Mouse (Mus musculus) midbrain, embryonic 11.5 days (tissue): ENCODE measurements around the gene Dclre1a. TPM values are rescaled to one million over a fixed set of nuclear protein-coding genes. Genes with fewer than 3 reads are reported as not detected.
A peak's percentile ranks its signal among the peaks of the same experiment; 100 is the strongest.

Source experiments
- ATAC-seq: fragments of 200-750 bp; cut with Nextera tagmentation; 2 replicates; pipeline ENCODE4 v1.8.0; 2017; ENCODE audit warnings: moderate TSS enrichment, moderate library complexity; ENCODE audit not compliant: low FRiP score
- DNase-seq: peaks from one replicate; pipeline ENCODE4 v3.0.0; 2015; ENCODE audit warnings: low spot score; ENCODE audit errors: missing footprints
- H3K27ac ChIP-seq: fragments of 300-500 bp; sonication (generic); 2 replicates; pipeline ENCODE4 v1.5.1; 2014; ENCODE audit warnings: low read depth, low read length
- H3K27me3 ChIP-seq: fragments of 300-500 bp; sonication (generic); 2 replicates; pipeline ENCODE4 v1.6.1; 2014; ENCODE audit warnings: mild to moderate bottlenecking, low read length, moderate library complexity, mixed read lengths; ENCODE audit not compliant: control insufficient read depth, insufficient read depth
- H3K36me3 ChIP-seq: fragments of 300-500 bp; sonication (generic); 2 replicates; pipeline ENCODE4 v1.6.1; 2014; ENCODE audit warnings: mild to moderate bottlenecking, low read length, moderate library complexity, mixed read lengths; ENCODE audit not compliant: control insufficient read depth, insufficient read depth
- H3K4me1 ChIP-seq: fragments of 300-500 bp; sonication (generic); 2 replicates; pipeline ENCODE4 v1.6.1; 2014; ENCODE audit warnings: low read length; ENCODE audit not compliant: control insufficient read depth, insufficient read depth
- H3K4me2 ChIP-seq: fragments of 300-500 bp; sonication (generic); 2 replicates; pipeline ENCODE4 v1.6.1; 2014; ENCODE audit warnings: mild to moderate bottlenecking, moderate library complexity
- H3K4me3 ChIP-seq: fragments of 300-500 bp; sonication (generic); 2 replicates; pipeline ENCODE4 v1.5.1; 2014; ENCODE audit warnings: low read depth, low read length
- H3K9ac ChIP-seq: fragments of 300-500 bp; sonication (generic); 2 replicates; pipeline ENCODE4 v1.6.1; 2014; ENCODE audit warnings: low read length
- H3K9me3 ChIP-seq: fragments of 300-500 bp; sonication (generic); 2 replicates; pipeline ENCODE4 v1.6.1; 2016; ENCODE audit warnings: low read length; ENCODE audit not compliant: control insufficient read depth
- WGBS: fragments of 180-500 bp; shearing (Covaris S2); extraction: QIAGEN DNeasy Blood & Tissue Kit; methylation state at CpG from one replicate; pipeline ENCODE4 v1.1.7; 2014; 5-methylcytosine and 5-hydroxymethylcytosine counted together
- polyA plus RNA-seq: library from polyadenylated mRNA; unstranded; fragments of >200 nt; fragmentation: Nextera tagmentation; extraction: Ambion mirVana; gene quantifications from 2 replicates; pipeline ENCODE4 v1.2.1, GENCODE M21; 2014

Gene Dclre1a
- polyA plus RNA-seq, result 16.5 and 21.0 TPM in 2 replicates

DNA sequence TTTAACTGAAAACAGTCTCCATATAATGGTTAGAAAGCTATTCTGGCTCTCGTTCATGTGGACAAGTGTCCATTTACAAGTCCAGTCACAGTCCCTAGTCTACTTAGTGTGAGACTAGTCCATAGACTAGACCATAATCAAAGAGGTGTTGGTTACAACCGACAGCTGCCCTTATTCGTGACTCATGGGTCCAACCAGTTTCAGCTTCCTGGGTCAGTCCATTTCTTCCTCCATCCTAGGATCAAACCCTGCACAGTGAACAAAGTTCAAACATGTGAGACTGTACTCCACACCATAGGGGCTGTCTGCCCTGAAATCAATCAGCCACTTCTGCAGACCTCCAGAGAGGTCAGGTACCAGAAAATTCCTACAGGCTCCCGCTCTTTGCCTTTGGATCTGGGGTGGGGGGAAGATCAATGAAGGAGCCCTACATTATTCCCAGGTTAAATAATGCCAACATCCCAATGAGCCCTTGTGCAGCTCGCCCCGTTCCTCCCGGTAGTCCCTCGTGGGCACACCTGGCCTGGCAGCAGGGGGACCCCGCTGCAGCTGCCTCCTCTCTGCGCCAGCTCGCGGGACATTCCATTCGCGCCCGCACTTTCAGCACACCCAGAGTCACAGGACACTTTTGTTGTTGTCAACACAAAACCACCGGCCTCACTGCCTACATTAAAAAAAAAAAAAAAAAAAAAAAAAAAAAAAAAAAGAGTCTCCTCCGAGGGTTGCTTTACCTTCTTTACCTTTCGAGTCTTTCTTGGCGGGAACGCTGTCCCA, at the start of gene Dclre1a:
Gene Dclre1a, minus strand, starts transcription at position 767 of the 774 bp plus-strand sequence.
- H3K4me1 ChIP-seq, result peaks cover 11% of the 10 kb centered on the region
- no peaks in the 10 kb centered on the region for H3K27me3 ChIP-seq
- peak within 1 kb of the TSS; percentile 90 for H3K9ac ChIP-seq
- peak within 1 kb of the TSS; percentile 74 for H3K4me3 ChIP-seq
- H3K9me3 ChIP-seq, result no peaks in the 10 kb centered on the region
- 11% methylated on average over 20 of the region's 20 CpGs for WGBS
- H3K4me2 ChIP-seq, result peak within 1 kb of the TSS; percentile 67
- ATAC-seq (peak; percentile 83), DNase-seq (peak; percentile 95)
- peak within 1 kb of the TSS; percentile 90 for H3K27ac ChIP-seq
- H3K36me3 ChIP-seq, result peaks cover 5% of the 10 kb centered on the region; the same call in 1 of the 2 replicates

GRCm38 (mm10) chr19:56592472-56592871, 44.5 kb upstream of the Dclre1a start:
- no peaks in the 10 kb centered on the region for H3K4me1 ChIP-seq
- H3K4me2 ChIP-seq, result no peak overlapping the region
- 92% methylated on average over 9 of the region's 9 CpGs for WGBS
- H3K9me3 ChIP-seq, result no peaks in the 10 kb centered on the region
- peaks cover 38% of the 10 kb centered on the region for H3K36me3 ChIP-seq
- ATAC-seq (no peak), DNase-seq (no peak)
- no peak overlapping the region for H3K27ac ChIP-seq
- H3K4me3 ChIP-seq, result no peak overlapping the region
- no peaks in the 10 kb centered on the region for H3K27me3 ChIP-seq
- H3K9ac ChIP-seq, result no peak overlapping the region

DNA sequence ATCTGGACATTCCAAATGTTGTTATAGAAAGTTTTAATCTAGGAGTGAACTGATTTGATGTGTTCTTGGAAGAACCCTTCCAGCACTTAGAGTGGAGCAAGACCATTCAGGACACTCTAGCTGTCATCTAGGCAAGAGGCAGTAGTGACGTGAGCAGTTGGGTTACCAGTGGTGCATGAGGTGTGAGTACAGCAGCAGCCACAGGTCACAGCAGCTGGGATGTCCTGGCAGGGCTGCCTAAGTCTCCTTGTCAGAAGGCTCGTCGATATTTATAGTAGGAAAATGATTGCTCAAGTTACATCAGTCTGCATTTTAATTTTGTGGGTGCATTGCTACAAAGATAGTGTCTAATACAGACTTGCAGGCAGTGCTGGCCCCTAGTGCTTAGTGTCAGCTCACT, 42.2 kb upstream of the Dclre1a start:
- Histone ChIP-seq H3K9me3 (no peaks in the 10 kb centered on the region), H3K27me3 (no peaks in the 10 kb centered on the region), H3K27ac (no peak overlapping the region), H3K4me1 (no peaks in the 10 kb centered on the region), H3K4me2 (no peak overlapping the region), H3K4me3 (no peak overlapping the region), H3K36me3 (peaks cover 34% of the 10 kb centered on the region), H3K9ac (no peak overlapping the region)
- ATAC-seq, result no peak
- DNase-seq, result no peak
- WGBS, result 96% methylated on average over 3 of the region's 3 CpGs

DNA sequence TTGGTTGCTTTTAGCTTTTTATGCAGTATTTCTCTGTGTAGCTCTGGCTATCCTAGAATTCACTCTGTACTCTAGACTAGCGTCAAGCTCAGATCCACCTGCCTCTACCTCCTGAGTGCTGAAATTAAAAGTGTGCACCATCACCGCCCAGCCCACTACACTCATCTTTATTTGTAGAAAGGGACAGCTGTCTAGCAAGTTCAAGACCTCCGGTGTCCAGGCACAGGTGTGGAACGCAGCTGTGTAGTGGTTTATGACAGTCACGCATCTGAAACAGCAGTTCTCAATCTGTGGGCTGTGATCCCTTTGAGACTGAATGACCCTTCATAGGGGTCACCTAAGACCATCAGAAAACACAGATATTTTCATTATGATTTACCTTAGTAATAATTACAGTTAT, 41.4 kb upstream of the Dclre1a start:
- Histone ChIP-seq H3K4me1 (no peaks in the 10 kb centered on the region), H3K9ac (no peak overlapping the region), H3K9me3 (no peaks in the 10 kb centered on the region), H3K27ac (no peak overlapping the region), H3K4me3 (no peak overlapping the region), H3K4me2 (no peak overlapping the region), H3K36me3 (peaks cover 28% of the 10 kb centered on the region), H3K27me3 (no peaks in the 10 kb centered on the region)
- DNase-seq, result no peak
- 94% methylated on average over 5 of the region's 5 CpGs for WGBS
- ATAC-seq, result no peak

DNA sequence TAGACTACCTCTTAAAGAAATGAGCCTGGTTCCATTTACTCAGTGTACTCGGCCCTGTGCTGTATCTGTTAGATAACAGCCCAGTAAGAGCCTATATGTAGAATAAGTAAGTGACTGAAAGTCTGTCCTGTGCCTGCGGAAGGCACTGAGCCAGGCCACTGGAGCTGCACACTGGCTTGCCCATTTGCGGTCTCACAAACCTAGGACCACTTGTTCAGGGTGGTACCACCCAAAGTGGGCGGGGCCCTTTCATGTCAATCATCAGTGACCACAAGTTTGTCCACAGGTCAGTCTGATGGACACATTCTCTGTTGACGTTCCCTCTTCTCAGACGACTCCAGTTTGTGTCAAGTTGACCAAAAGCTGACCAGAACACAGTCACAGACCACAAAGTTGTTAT, 41.0 kb upstream of the Dclre1a start:
- Histone ChIP-seq H3K9ac (no peak overlapping the region), H3K36me3 (peaks cover 28% of the 10 kb centered on the region), H3K4me2 (no peak overlapping the region), H3K27ac (no peak overlapping the region), H3K4me1 (no peaks in the 10 kb centered on the region), H3K4me3 (no peak overlapping the region), H3K9me3 (no peaks in the 10 kb centered on the region), H3K27me3 (no peaks in the 10 kb centered on the region)
- DNase-seq (no peak), ATAC-seq (no peak)
- 94% methylated on average over 6 of the region's 6 CpGs for WGBS

GRCm38 (mm10) chr19:56588205-56588626, 40.2 kb upstream of the Dclre1a start:
- Histone ChIP-seq H3K9me3 (no peaks in the 10 kb centered on the region), H3K4me3 (no peak overlapping the region), H3K9ac (no peak overlapping the region), H3K36me3 (peaks cover 28% of the 10 kb centered on the region), H3K4me2 (no peak overlapping the region), H3K27ac (no peak overlapping the region), H3K4me1 (no peaks in the 10 kb centered on the region), H3K27me3 (no peaks in the 10 kb centered on the region)
- DNase-seq (no peak), ATAC-seq (no peak)
- 88% methylated on average over 6 of the region's 6 CpGs for WGBS

GRCm38 (mm10) chr19:56586320-56586719, 38.3 kb upstream of the Dclre1a start:
- Histone ChIP-seq H3K4me3 (no peak overlapping the region), H3K27me3 (no peaks in the 10 kb centered on the region), H3K9ac (no peak overlapping the region), H3K9me3 (no peaks in the 10 kb centered on the region), H3K4me1 (no peaks in the 10 kb centered on the region), H3K4me2 (no peak overlapping the region), H3K27ac (no peak overlapping the region), H3K36me3 (peaks cover 12% of the 10 kb centered on the region)
- ATAC-seq (no peak), DNase-seq (no peak)
- 92% methylated on average over 8 of the region's 8 CpGs for WGBS

DNA sequence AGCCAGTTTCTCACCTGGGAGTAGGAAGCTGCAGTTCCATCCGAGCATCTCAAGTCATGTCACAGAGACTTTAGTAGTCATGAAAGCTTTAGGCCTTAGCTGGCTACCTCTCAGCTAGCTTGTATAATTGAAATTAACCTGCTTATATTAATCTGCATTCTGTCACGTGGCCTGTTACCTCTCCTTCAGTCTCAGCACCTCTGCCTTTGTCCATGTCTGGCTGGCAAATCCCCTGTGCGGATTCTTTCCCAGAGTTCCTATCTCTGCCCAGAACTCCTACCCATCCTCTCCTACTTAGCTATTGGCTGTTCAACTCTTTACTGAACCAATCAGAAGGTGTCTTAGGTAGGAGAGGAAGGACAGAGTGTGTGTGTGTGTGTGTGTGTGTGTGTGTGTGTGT, 36.3 kb upstream of the Dclre1a start:
- H3K4me1 ChIP-seq, result no peaks in the 10 kb centered on the region
- H3K9me3 ChIP-seq, result no peaks in the 10 kb centered on the region
- WGBS, result 83% methylated on average over 3 of the region's 3 CpGs
- H3K4me3 ChIP-seq, result no peak overlapping the region
- ATAC-seq (no peak), DNase-seq (no peak)
- H3K4me2 ChIP-seq, result no peak overlapping the region
- no peaks in the 10 kb centered on the region for H3K27me3 ChIP-seq
- no peak overlapping the region for H3K9ac ChIP-seq
- H3K36me3 ChIP-seq, result peaks cover 10% of the 10 kb centered on the region; the same call in 1 of the 2 replicates
- no peak overlapping the region for H3K27ac ChIP-seq

- DNase-seq (no peak), ATAC-seq (no peak)
- no peaks in the 10 kb centered on the region for H3K4me1 ChIP-seq
- 80% methylated on average over 5 of the region's 5 CpGs for WGBS
- H3K36me3 ChIP-seq, result peaks cover 6% of the 10 kb centered on the region; the same call in 1 of the 2 replicates
- H3K9ac ChIP-seq, result no peak overlapping the region
- no peaks in the 10 kb centered on the region for H3K27me3 ChIP-seq
- H3K4me3 ChIP-seq, result no peak overlapping the region
- no peak overlapping the region for H3K27ac ChIP-seq
- H3K9me3 ChIP-seq, result no peaks in the 10 kb centered on the region
- no peak overlapping the region for H3K4me2 ChIP-seq
Observed at GRCm38 (mm10) chr19:56583785-56584184, 35.8 kb upstream of the Dclre1a start.
